Mouse (Mus musculus): ENCODE measurements at regions not wholly inside any gene's neighbourhood (a gene's known extent, or its start where the extent isn't known, plus 50 kb on each side); places are given as distances from the start of the nearest gene placed in this dataset.
A peak's percentile ranks its signal among the peaks of the same experiment; 100 is the strongest.

GRCm38 (mm10) chr7:68579216-68579615, 169.8 kb downstream of the Arrdc4 start:
- no peak for DNase-seq

GRCm38 (mm10) chr7:68571315-68571714, 177.7 kb downstream of the Arrdc4 start:
- DNase-seq, result no peak

GRCm38 (mm10) chr7:68568127-68568510, 180.9 kb downstream of the Arrdc4 start:
- no peak for DNase-seq

GRCm38 (mm10) chr7:68567452-68568126, 181.5 kb downstream of the Arrdc4 start:
- DNase-seq, result no peak

GRCm38 (mm10) chr7:68559440-68560343, 189.3 kb downstream of the Arrdc4 start:
- no peak for DNase-seq

- DNase-seq, result no peak
Measured at GRCm38 (mm10) chr7:68550330-68550729, 198.7 kb downstream of the Arrdc4 start.

- no peak for DNase-seq
Measured at GRCm38 (mm10) chr7:68548176-68548575, 200.9 kb downstream of the Arrdc4 start.

- no peak for DNase-seq
Measured at GRCm38 (mm10) chr7:68544136-68544535, 204.9 kb downstream of the Arrdc4 start.

GRCm38 (mm10) chr7:68509096-68509495, 235.5 kb downstream of the Fam169b start:
- peak; percentile 40 for DNase-seq

GRCm38 (mm10) chr7:68491143-68491810, 217.6 kb downstream of the Fam169b start:
- DNase-seq, result no peak

- DNase-seq, result no peak
Measured at GRCm38 (mm10) chr7:68486676-68487075, 213.0 kb downstream of the Fam169b start.

- DNase-seq, result no peak
Measured at GRCm38 (mm10) chr7:68482553-68482952, 208.9 kb downstream of the Fam169b start.

- DNase-seq, result peak; percentile 75
Measured at GRCm38 (mm10) chr7:68480770-68481169, 207.1 kb downstream of the Fam169b start.

GRCm38 (mm10) chr7:68480336-68480735, 206.7 kb downstream of the Fam169b start:
- DNase-seq, result no peak

GRCm38 (mm10) chr7:68478044-68478443, 204.4 kb downstream of the Fam169b start:
- DNase-seq, result no peak

GRCm38 (mm10) chr7:68472800-68473199, 199.2 kb downstream of the Fam169b start:
- DNase-seq, result no peak

GRCm38 (mm10) chr7:68470983-68471382, 197.3 kb downstream of the Fam169b start:
- no peak for DNase-seq

- DNase-seq, result no peak
Measured at GRCm38 (mm10) chr7:68468574-68468973, 194.9 kb downstream of the Fam169b start.

- DNase-seq, result no peak
Measured at GRCm38 (mm10) chr7:68457842-68458241, 184.2 kb downstream of the Fam169b start.

- DNase-seq, result no peak
Measured at GRCm38 (mm10) chr7:68455451-68455850, 181.8 kb downstream of the Fam169b start.

- no peak for DNase-seq
Measured at GRCm38 (mm10) chr7:68453028-68453692, 179.5 kb downstream of the Fam169b start.

- DNase-seq, result no peak
Measured at GRCm38 (mm10) chr7:68444426-68445095, 170.9 kb downstream of the Fam169b start.
